Mouse (Mus musculus) adrenal gland (tissue): ENCODE results near the gene March5.
"Not testable (repeated sequence)": the region's sequence is repeated elsewhere in the genome, so short reads cannot be mapped to it uniquely, and the experiment has no call there.

ENCODE experiments used
- intact Hi-C: fragments of 180-260 bp; cut with DNase I; formaldehyde crosslinking; loops from one replicate; pipeline ENCODE4 v1.15.1; 2025

March5 gene

GRCm38 (mm10) chr19:37206641-37207302 is 571 bp upstream of the March5 start:
- intact Hi-C loops: loop anchor here (5.0 kb wide), 1 partner anchor 34 kb away; no protein-coding TSS in a partner anchor

- intact Hi-C loops: loop anchor here (5.0 kb wide), 1 partner anchor 36 kb away; no protein-coding TSS in a partner anchor
Observed at GRCm38 (mm10) chr19:37208176-37208755, 923 bp downstream of the March5 start, which contains the start of gene Cpeb3. TSS of gene Cpeb3 (minus strand) at chr19:37208601.

- intact Hi-C loops: loop anchor here (5.0 kb wide), 1 partner anchor 37 kb away; no protein-coding TSS in a partner anchor
Observed at GRCm38 (mm10) chr19:37208986-37209385, 1.6 kb downstream of the March5 start.

- intact Hi-C loops: loop anchor here (5.0 kb wide), 2 partner anchors 37 to 157 kb away; no protein-coding TSS in a partner anchor
Observed at GRCm38 (mm10) chr19:37209467-37210128, 2.3 kb downstream of the March5 start.

- intact Hi-C loops: loop anchor here (5.0 kb wide), 1 partner anchor 158 kb away; no protein-coding TSS in a partner anchor
Observed at GRCm38 (mm10) chr19:37210457-37210856, 3.1 kb downstream of the March5 start.

GRCm38 (mm10) chr19:37211416-37211815 is 4.1 kb downstream of the March5 start:
- intact Hi-C loops: loop anchor here (5.0 kb wide), 1 partner anchor 159 kb away; no protein-coding TSS in a partner anchor

- intact Hi-C loops: loop anchor here (5.0 kb wide), 1 partner anchor 162 kb away; no protein-coding TSS in a partner anchor
Observed at GRCm38 (mm10) chr19:37214711-37215110, 7.4 kb downstream of the March5 start.

GRCm38 (mm10) chr19:37225197-37225862 is 18.0 kb downstream of the March5 start:
- intact Hi-C loops: no loop called here

GRCm38 (mm10) chr19:37232598-37232997 is 25.3 kb downstream of the March5 start:
- intact Hi-C loops: not testable (repeated sequence)

- intact Hi-C loops: no loop called here
Observed at GRCm38 (mm10) chr19:37233561-37234539, 26.5 kb downstream of the March5 start.

GRCm38 (mm10) chr19:37235818-37236217 is 28.5 kb downstream of the March5 start:
- intact Hi-C loops: no loop called here

GRCm38 (mm10) chr19:37237306-37237705 is 30.0 kb downstream of the March5 start:
- intact Hi-C loops: no loop called here

GRCm38 (mm10) chr19:37237712-37238437 is 30.5 kb downstream of the March5 start:
- intact Hi-C loops: no loop called here

- intact Hi-C loops: no loop called here
Observed at GRCm38 (mm10) chr19:37238651-37239050, 31.3 kb downstream of the March5 start.

- intact Hi-C loops: no loop called here
Observed at GRCm38 (mm10) chr19:37239096-37239495, 31.8 kb downstream of the March5 start.

GRCm38 (mm10) chr19:37241201-37241600 is 33.9 kb downstream of the March5 start:
- intact Hi-C loops: no loop called here

- intact Hi-C loops: no loop called here
Observed at GRCm38 (mm10) chr19:37242707-37243106, 35.4 kb downstream of the March5 start.

GRCm38 (mm10) chr19:37246859-37247258 is 39.5 kb downstream of the March5 start:
- intact Hi-C loops: no loop called here

- intact Hi-C loops: no loop called here
Observed at GRCm38 (mm10) chr19:37248199-37248598, 40.9 kb downstream of the March5 start.
